Mouse (Mus musculus) forebrain, embryonic 11.5 days (tissue): ENCODE measurements around the gene Axin1. TPM values are rescaled to one million over a fixed set of nuclear protein-coding genes. Genes with fewer than 3 reads are reported as not detected.

Experiments
- ATAC-seq: fragments of 200-750 bp; cut with Nextera tagmentation; replicated peaks from 2 replicates; pipeline ENCODE4 v1.8.0; 2017; ENCODE audit warnings: moderate TSS enrichment; ENCODE audit not compliant: low FRiP score
- DNase-seq: peaks from one replicate; pipeline ENCODE4 v3.0.0-alpha.2; 2017; ENCODE audit warnings: low spot score
- H3K27ac ChIP-seq: fragments of 300-500 bp; sonication (generic); 2 replicates; pipeline ENCODE4 v1.5.1; 2014; ENCODE audit warnings: low read depth, low read length
- H3K27me3 ChIP-seq: fragments of 300-500 bp; sonication (generic); 2 replicates; pipeline ENCODE4 v1.6.1; 2014; ENCODE audit warnings: mild to moderate bottlenecking, low read length, mixed read lengths; ENCODE audit not compliant: control insufficient read depth, insufficient read depth
- H3K36me3 ChIP-seq: fragments of 300-500 bp; sonication (generic); 2 replicates; pipeline ENCODE4 v1.6.1; 2014; ENCODE audit warnings: mild to moderate bottlenecking, low read length, moderate library complexity, mixed read lengths; ENCODE audit not compliant: control insufficient read depth, insufficient read depth
- H3K4me1 ChIP-seq: fragments of 300-500 bp; sonication (generic); replicated peaks from 2 replicates; pipeline ENCODE4 v1.6.1; 2014; ENCODE audit warnings: low read length, mixed read lengths; ENCODE audit not compliant: control insufficient read depth, insufficient read depth
- H3K4me2 ChIP-seq: fragments of 300-500 bp; sonication (generic); 2 replicates; pipeline ENCODE4 v1.6.1; 2014; ENCODE audit warnings: low read depth, mild to moderate bottlenecking, low read length, moderate library complexity, mixed read lengths; ENCODE audit not compliant: severe bottlenecking
- H3K4me3 ChIP-seq: fragments of 300-500 bp; sonication (generic); 2 replicates; pipeline ENCODE4 v1.5.1; 2014; ENCODE audit warnings: low read depth, low read length
- H3K9ac ChIP-seq: fragments of 300-500 bp; sonication (generic); 2 replicates; pipeline ENCODE4 v1.6.1; 2014; ENCODE audit warnings: low read length
- H3K9me3 ChIP-seq: fragments of 300-500 bp; sonication (generic); 2 replicates; pipeline ENCODE4 v1.6.1; 2016; ENCODE audit warnings: low read length, mixed read lengths; ENCODE audit not compliant: control insufficient read depth
- WGBS: fragments of 180-500 bp; shearing (Covaris S2); extraction: QIAGEN DNeasy Blood & Tissue Kit; methylation state at CpG from one replicate; pipeline ENCODE4 v1.1.7; 2014; 5-methylcytosine and 5-hydroxymethylcytosine counted together
- polyA plus RNA-seq: library from polyadenylated mRNA; unstranded; fragments of >200 nt; fragmentation: Nextera tagmentation; extraction: Ambion mirVana; gene quantifications from 2 replicates; pipeline ENCODE4 v1.2.1, GENCODE M21; 2014

The Axin1 gene
- polyA plus RNA-seq, 1 experiment from 2014 or later = 19.1 TPM

GRCm38 (mm10) chr17:26234386-26234785, 95.9 kb downstream of the Axin1 start:
- no peak overlapping the region for H3K4me3 ChIP-seq
- DNase-seq = no peak
- H3K9me3 ChIP-seq = no peaks in the 10 kb centered on the region
- no peaks in the 10 kb centered on the region for H3K27me3 ChIP-seq
- H3K4me2 ChIP-seq = no peak overlapping the region
- H3K27ac ChIP-seq = no peak overlapping the region
- no peak overlapping the region for H3K9ac ChIP-seq
- ATAC-seq = no peak
- no peaks in the 10 kb centered on the region for H3K36me3 ChIP-seq
- no peaks in the 10 kb centered on the region for H3K4me1 ChIP-seq
- WGBS = 91% methylated on average over 8 of the region's 8 CpGs

GRCm38 (mm10) chr17:26235077-26235815, 96.8 kb downstream of the Axin1 start:
- H3K9ac ChIP-seq = no peak overlapping the region
- 53% methylated on average over 13 of the region's 13 CpGs for WGBS
- H3K27me3 ChIP-seq = no peaks in the 10 kb centered on the region
- no peaks in the 10 kb centered on the region for H3K9me3 ChIP-seq
- no peak for ATAC-seq
- no peaks in the 10 kb centered on the region for H3K4me1 ChIP-seq
- H3K4me2 ChIP-seq = no peak overlapping the region
- no peak overlapping the region for H3K4me3 ChIP-seq
- DNase-seq = no peak
- H3K27ac ChIP-seq = peak overlapping the region; percentile 32
- no peaks in the 10 kb centered on the region for H3K36me3 ChIP-seq

GRCm38 (mm10) chr17:26237667-26238066, 99.2 kb downstream of the Axin1 start:
- H3K9ac ChIP-seq = no peak overlapping the region
- ATAC-seq = no peak
- no peak overlapping the region for H3K27ac ChIP-seq
- 94% methylated on average over 10 of the region's 10 CpGs for WGBS
- no peak overlapping the region for H3K4me3 ChIP-seq
- no peaks in the 10 kb centered on the region for H3K27me3 ChIP-seq
- no peak for DNase-seq
- no peaks in the 10 kb centered on the region for H3K4me1 ChIP-seq
- no peaks in the 10 kb centered on the region for H3K9me3 ChIP-seq
- no peak overlapping the region for H3K4me2 ChIP-seq
- no peaks in the 10 kb centered on the region for H3K36me3 ChIP-seq

- H3K4me3 ChIP-seq = no peak overlapping the region
- DNase-seq (no peak), ATAC-seq (no peak)
- no peaks in the 10 kb centered on the region for H3K9me3 ChIP-seq
- no peak overlapping the region for H3K27ac ChIP-seq
- H3K9ac ChIP-seq = no peak overlapping the region
- 71% methylated on average over 2 of the region's 2 CpGs for WGBS
- H3K4me1 ChIP-seq = no peaks in the 10 kb centered on the region
- H3K36me3 ChIP-seq = no peaks in the 10 kb centered on the region
- no peak overlapping the region for H3K4me2 ChIP-seq
- H3K27me3 ChIP-seq = no peaks in the 10 kb centered on the region
Observed at GRCm38 (mm10) chr17:26239551-26239950, 101.1 kb downstream of the Axin1 start.

GRCm38 (mm10) chr17:26240120-26240790, 101.8 kb downstream of the Axin1 start:
- Histone ChIP-seq H3K9ac (no peak overlapping the region), H3K36me3 (no peaks in the 10 kb centered on the region), H3K4me3 (no peak overlapping the region), H3K4me1 (no peaks in the 10 kb centered on the region), H3K9me3 (no peaks in the 10 kb centered on the region), H3K27me3 (no peaks in the 10 kb centered on the region), H3K27ac (no peak overlapping the region), H3K4me2 (no peak overlapping the region)
- DNase-seq = no peak
- ATAC-seq = no peak
- WGBS = 89% methylated on average over 6 of the region's 6 CpGs

GRCm38 (mm10) chr17:26240990-26241389, 102.5 kb downstream of the Axin1 start:
- DNase-seq (no peak), ATAC-seq (no peak)
- H3K4me3 ChIP-seq = no peak overlapping the region
- H3K4me1 ChIP-seq = no peaks in the 10 kb centered on the region
- WGBS = 78% methylated on average over 6 of the region's 6 CpGs
- H3K9ac ChIP-seq = no peak overlapping the region
- H3K9me3 ChIP-seq = no peaks in the 10 kb centered on the region
- H3K27ac ChIP-seq = no peak overlapping the region
- H3K4me2 ChIP-seq = no peak overlapping the region
- H3K36me3 ChIP-seq = no peaks in the 10 kb centered on the region
- H3K27me3 ChIP-seq = no peaks in the 10 kb centered on the region

- H3K4me2 ChIP-seq = peak overlapping the region; percentile 79
- H3K27me3 ChIP-seq = no peaks in the 10 kb centered on the region
- H3K4me3 ChIP-seq = peak overlapping the region; percentile 71
- ATAC-seq (peak; percentile 84), DNase-seq (no peak)
- 0 out of 2 replicates have a peak overlapping the region, but pooled peaks have one; percentile 46 for H3K27ac ChIP-seq
- H3K9ac ChIP-seq = peak overlapping the region; percentile 69
- no peaks in the 10 kb centered on the region for H3K36me3 ChIP-seq
- no peaks in the 10 kb centered on the region for H3K9me3 ChIP-seq
- WGBS = 1% methylated on average over 32 of the region's 32 CpGs
- H3K4me1 ChIP-seq = no peaks in the 10 kb centered on the region
Observed at GRCm38 (mm10) chr17:26243471-26244100, 105.1 kb downstream of the Axin1 start.

GRCm38 (mm10) chr17:26244101-26244841, 105.8 kb downstream of the Axin1 start, which contains the start of gene Fam234a:
Fam234a (minus strand) TSS chr17:26244242.
- no peaks in the 10 kb centered on the region for H3K36me3 ChIP-seq
- H3K9ac ChIP-seq = peak within 1 kb of the TSS; percentile 69
- ATAC-seq (peak; percentile 97), DNase-seq (peak; percentile 99)
- H3K4me1 ChIP-seq = no peaks in the 10 kb centered on the region
- no peaks in the 10 kb centered on the region for H3K9me3 ChIP-seq
- H3K27ac ChIP-seq = 0 out of 2 replicates have a peak within 1 kb of the TSS, but pooled peaks have one; percentile 46
- H3K4me2 ChIP-seq = peak within 1 kb of the TSS; percentile 79
- no peaks in the 10 kb centered on the region for H3K27me3 ChIP-seq
- WGBS = 9% methylated on average over 33 of the region's 33 CpGs
- peak within 1 kb of the TSS; percentile 71 for H3K4me3 ChIP-seq
